Mouse (Mus musculus): ENCODE measurements around the gene Nkg7. TPM values are rescaled to one million over a fixed set of nuclear protein-coding genes. Genes with fewer than 3 reads are reported as not detected.

Gene Nkg7
- polyA plus RNA-seq, 1 experiment from 2014 or later = not detected

GRCm38 (mm10) chr7:43427406-43427805 lies 9.5 kb upstream of the Nkg7 start, which contains the start of gene Lim2:
Gene Lim2 (plus strand): TSS chr7:43427670.
- 90% methylated on average over 8 of the region's 8 CpGs for WGBS
- Histone ChIP-seq H3K27ac (no peak within 1 kb of the TSS), H3K4me2 (no peak within 1 kb of the TSS), H3K9ac (no peak within 1 kb of the TSS), H3K36me3 (ENCODE audit: poor library complexity, severe bottlenecking) (no peaks in the 10 kb centered on the region), H3K4me3 (no peak within 1 kb of the TSS), H3K27me3 (no peaks in the 10 kb centered on the region), H3K4me1 (peaks cover 6% of the 10 kb centered on the region; the same call in 1 of the 2 replicates), H3K9me3 (replicated peaks) (no peaks in the 10 kb centered on the region)
- no peak for ATAC-seq

- Histone ChIP-seq H3K9me3 (replicated peaks) (no peaks in the 10 kb centered on the region), H3K27ac (no peak overlapping the region), H3K9ac (no peak overlapping the region), H3K36me3 (ENCODE audit: poor library complexity, severe bottlenecking) (no peaks in the 10 kb centered on the region), H3K4me2 (no peak overlapping the region), H3K27me3 (no peaks in the 10 kb centered on the region), H3K4me3 (no peak overlapping the region), H3K4me1 (no peaks in the 10 kb centered on the region)
- ATAC-seq = no peak
- WGBS = 61% methylated on average over 4 of the region's 4 CpGs
Observed at GRCm38 (mm10) chr7:43429500-43429899, 7.4 kb upstream of the Nkg7 start.

GRCm38 (mm10) chr7:43432891-43433290 lies 4.0 kb upstream of the Nkg7 start:
- Histone ChIP-seq H3K36me3 (ENCODE audit: poor library complexity, severe bottlenecking) (no peaks in the 10 kb centered on the region), H3K4me2 (no peak overlapping the region), H3K4me3 (no peak overlapping the region), H3K27me3 (no peaks in the 10 kb centered on the region), H3K9me3 (replicated peaks) (no peaks in the 10 kb centered on the region), H3K9ac (no peak overlapping the region), H3K27ac (no peak overlapping the region), H3K4me1 (no peaks in the 10 kb centered on the region)
- 76% methylated on average over 4 of the region's 4 CpGs for WGBS
- no peak for ATAC-seq

DNA sequence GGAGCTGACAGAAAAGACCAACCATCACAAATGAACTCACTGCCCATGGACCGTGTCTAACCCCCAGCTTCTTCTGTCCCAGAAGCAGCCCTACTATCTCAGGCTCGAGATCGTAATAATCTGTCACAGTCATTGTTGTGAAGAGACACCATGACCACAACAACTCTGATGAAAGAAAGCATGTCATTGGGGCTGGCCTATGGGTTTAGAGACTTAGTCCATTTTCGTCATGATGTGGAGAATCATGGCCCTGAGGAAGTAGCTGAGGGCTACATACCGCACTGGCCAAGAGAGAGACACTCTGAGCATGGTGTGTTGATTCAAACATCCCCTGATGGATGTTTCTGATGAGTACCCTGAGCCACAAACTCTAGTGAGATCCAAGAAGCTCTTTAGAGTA lies 2.2 kb upstream of the Nkg7 start:
- Histone ChIP-seq H3K4me1 (no peaks in the 10 kb centered on the region), H3K9ac (no peak overlapping the region), H3K4me2 (no peak overlapping the region), H3K27me3 (no peaks in the 10 kb centered on the region), H3K27ac (no peak overlapping the region), H3K4me3 (no peak overlapping the region), H3K36me3 (ENCODE audit: poor library complexity, severe bottlenecking) (no peaks in the 10 kb centered on the region), H3K9me3 (replicated peaks) (no peaks in the 10 kb centered on the region)
- 89% methylated on average over 5 of the region's 5 CpGs for WGBS
- ATAC-seq = no peak

DNA sequence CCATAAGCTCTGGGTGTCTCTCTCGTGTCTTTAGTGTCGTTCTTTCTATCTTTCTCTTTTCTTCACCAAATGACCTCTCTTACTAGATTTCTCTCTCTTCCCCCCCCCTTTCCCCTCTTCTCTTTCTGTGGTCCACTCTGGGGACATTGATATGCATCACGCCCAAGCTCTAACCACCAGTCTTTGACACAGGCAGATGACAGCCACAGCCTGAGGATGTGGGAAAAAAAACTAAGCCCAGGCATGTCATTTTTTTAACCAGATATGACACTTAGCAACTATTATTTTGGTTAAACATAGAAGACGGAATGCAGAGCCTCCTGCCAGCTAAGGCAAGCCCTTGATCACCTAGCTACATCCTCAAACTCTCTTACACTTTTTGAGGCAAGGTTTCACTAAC lies 1.7 kb downstream of the Nkg7 start:
- WGBS = 80% methylated on average over 4 of the region's 4 CpGs
- 0 out of 2 replicates have a peak, but pooled peaks cover 2% of the 10 kb centered on the region for H3K27me3 ChIP-seq

GRCm38 (mm10) chr7:43440482-43440881 lies 3.6 kb downstream of the Nkg7 start, which contains the start of gene Cldnd2:
Gene Cldnd2 (plus strand): TSS chr7:43440782.
- H3K27me3 ChIP-seq = 0 out of 2 replicates have a peak, but pooled peaks cover 2% of the 10 kb centered on the region
- H3K4me3 ChIP-seq = no peak within 1 kb of the TSS
- WGBS = 82% methylated on average over 6 of the region's 6 CpGs
- H3K36me3 ChIP-seq (ENCODE audit: poor library complexity, severe bottlenecking) = no peaks in the 10 kb centered on the region
- H3K27ac ChIP-seq = no peak within 1 kb of the TSS
- H3K4me1 ChIP-seq = peaks cover 21% of the 10 kb centered on the region
- H3K9ac ChIP-seq = no peak within 1 kb of the TSS
- no peaks in the 10 kb centered on the region for H3K9me3 ChIP-seq (replicated peaks)
- H3K4me2 ChIP-seq = no peak within 1 kb of the TSS
- ATAC-seq = no peak

More for the DNA sequence above, 1.7 kb downstream of the Nkg7 start:
- H3K36me3 ChIP-seq (ENCODE audit: poor library complexity, severe bottlenecking) = no peaks in the 10 kb centered on the region
- H3K4me3 ChIP-seq = no peak overlapping the region
- no peaks in the 10 kb centered on the region for H3K9me3 ChIP-seq (replicated peaks)
- H3K27ac ChIP-seq = no peak overlapping the region
- H3K4me1 ChIP-seq = peaks cover 10% of the 10 kb centered on the region
- ATAC-seq = no peak
- H3K9ac ChIP-seq = no peak overlapping the region
- no peak overlapping the region for H3K4me2 ChIP-seq

DNA sequence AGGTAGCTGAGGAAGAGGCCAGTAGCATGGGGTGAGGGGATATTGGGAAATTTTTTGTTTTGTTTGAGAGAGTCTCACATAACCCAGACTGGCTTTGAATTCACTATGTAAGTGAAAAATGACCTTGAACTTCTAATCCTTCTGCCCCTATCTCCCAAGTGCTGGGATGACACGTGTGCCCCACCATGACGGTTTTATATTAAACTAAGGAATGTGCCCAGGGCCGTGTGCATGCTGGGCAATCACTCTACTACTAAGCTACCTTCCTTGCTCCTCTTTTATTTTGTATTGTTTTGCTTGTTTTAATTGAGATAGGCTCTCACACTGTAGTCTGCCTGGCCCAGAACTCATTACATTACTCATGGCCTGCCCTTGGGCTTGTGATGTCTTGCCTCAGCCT lies 4.2 kb downstream of the Nkg7 start:
- H3K27me3 ChIP-seq = 0 out of 2 replicates have a peak, but pooled peaks cover 2% of the 10 kb centered on the region
- H3K4me1 ChIP-seq = peaks cover 21% of the 10 kb centered on the region
- no peak overlapping the region for H3K4me3 ChIP-seq
- H3K9me3 ChIP-seq (replicated peaks) = no peaks in the 10 kb centered on the region
- no peak overlapping the region for H3K27ac ChIP-seq
- WGBS = 80% methylated on average over 3 of the region's 3 CpGs
- no peaks in the 10 kb centered on the region for H3K36me3 ChIP-seq (ENCODE audit: poor library complexity, severe bottlenecking)
- H3K9ac ChIP-seq = no peak overlapping the region
- no peak overlapping the region for H3K4me2 ChIP-seq
- ATAC-seq = no peak

DNA sequence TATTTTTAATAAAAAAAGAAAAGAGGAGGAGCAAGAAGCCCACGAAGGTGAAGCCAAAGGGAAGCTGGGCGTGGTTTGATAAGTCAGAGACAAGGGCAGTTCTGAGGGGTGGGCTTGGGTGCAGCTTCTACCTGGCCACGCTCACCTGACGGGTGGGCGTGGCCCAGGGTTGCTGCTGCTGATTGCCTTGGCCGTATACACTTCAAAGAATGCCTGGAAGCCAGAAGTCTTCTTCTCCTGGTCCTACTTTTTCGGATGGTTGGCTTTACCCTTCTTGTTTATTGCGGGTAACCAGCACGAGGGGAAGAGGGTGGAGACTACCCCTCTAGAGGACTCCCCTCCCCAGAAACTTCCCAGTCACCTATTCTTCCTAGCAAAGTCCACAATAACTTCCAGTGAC lies 5.8 kb downstream of the Nkg7 start:
- 0 out of 2 replicates have a peak overlapping the region, but pooled peaks have one; percentile 75 for H3K27ac ChIP-seq
- no peaks in the 10 kb centered on the region for H3K9me3 ChIP-seq (replicated peaks)
- no peak for ATAC-seq
- H3K4me2 ChIP-seq = peak overlapping the region; percentile 84
- H3K27me3 ChIP-seq = 0 out of 2 replicates have a peak, but pooled peaks cover 2% of the 10 kb centered on the region
- peak overlapping the region; percentile 57 for H3K4me3 ChIP-seq
- H3K9ac ChIP-seq = peak overlapping the region; percentile 68
- WGBS = 8% methylated on average over 7 of the region's 9 CpGs
- H3K36me3 ChIP-seq (ENCODE audit: poor library complexity, severe bottlenecking) = no peaks in the 10 kb centered on the region
- peaks cover 21% of the 10 kb centered on the region for H3K4me1 ChIP-seq

DNA sequence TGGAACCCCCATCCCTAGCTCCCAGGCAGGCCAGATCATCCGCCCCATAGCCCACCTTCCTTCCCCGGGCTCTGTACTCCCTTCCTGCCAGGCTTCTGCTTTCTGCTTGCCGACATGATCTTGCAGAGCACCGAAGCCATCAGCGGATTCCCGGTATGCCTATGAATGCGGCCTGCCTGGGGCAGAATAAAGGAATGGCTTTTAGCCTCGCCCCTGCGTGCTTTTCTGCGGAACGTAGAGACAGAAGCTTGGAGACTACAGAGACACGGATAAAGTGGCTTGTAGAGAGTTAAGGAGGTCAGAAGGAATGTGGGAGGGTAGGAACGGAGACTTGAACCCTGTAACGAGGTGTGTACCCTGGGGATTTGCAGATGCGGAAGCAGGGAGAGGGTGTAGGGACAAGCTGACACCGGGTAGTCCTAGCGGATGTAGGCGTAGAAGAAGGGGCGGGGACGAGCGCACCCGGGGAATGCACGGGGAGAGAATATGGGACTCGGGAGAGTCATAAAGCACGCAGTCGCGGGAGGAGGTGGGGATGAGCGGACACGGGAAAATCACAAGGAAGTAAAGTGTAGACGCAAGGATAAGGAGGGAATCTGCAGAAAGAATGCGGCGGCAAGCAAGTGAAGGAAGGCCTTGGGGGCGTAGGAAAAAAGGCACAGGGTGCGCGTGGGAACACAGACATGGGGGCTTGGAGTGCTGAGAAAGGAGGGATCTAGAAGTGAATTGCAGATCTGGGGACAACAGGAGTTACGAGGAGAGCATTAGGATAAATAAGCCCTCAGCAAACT lies 6.4 kb downstream of the Nkg7 start:
- Histone ChIP-seq H3K9me3 (replicated peaks) (no peaks in the 10 kb centered on the region), H3K4me1 (peaks cover 21% of the 10 kb centered on the region), H3K36me3 (ENCODE audit: poor library complexity, severe bottlenecking) (no peaks in the 10 kb centered on the region), H3K4me2 (peak overlapping the region; percentile 84), H3K4me3 (peak overlapping the region; percentile 57), H3K27ac (peak overlapping the region; percentile 75), H3K9ac (peak overlapping the region; percentile 68), H3K27me3 (0 out of 2 replicates have a peak, but pooled peaks cover 2% of the 10 kb centered on the region)
- 1% methylated on average over 36 of the region's 36 CpGs for WGBS
- ATAC-seq = peak; percentile 86

DNA sequence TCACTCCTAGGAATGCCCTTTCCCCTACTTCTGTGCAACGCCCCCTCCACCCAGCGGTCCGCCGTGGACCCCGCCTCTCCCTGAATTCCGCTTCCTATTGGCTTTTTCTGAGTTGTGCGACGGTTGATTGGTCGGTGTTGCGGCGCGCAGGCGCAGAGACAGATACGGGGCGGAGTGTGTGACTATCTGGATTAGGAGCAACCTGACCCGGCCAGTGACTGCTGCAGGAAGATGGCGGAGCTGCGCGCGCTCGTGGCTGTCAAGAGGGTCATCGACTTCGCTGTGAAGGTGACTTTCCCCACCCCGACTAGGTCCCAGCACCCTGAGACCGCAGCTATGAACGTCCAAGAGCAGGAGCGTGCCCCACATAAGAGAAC lies 7.0 kb downstream of the Nkg7 start, which contains the start of the genes Etfb and Gm45233:
TSS of gene Etfb (plus strand) at position 167 of the 377 bp plus-strand sequence.
TSS of gene Gm45233 (plus strand) at position 212 of the 377 bp plus-strand sequence.
- Histone ChIP-seq H3K36me3 (ENCODE audit: poor library complexity, severe bottlenecking) (no peaks in the 10 kb centered on the region), H3K4me3 (peak within 1 kb of the TSS; percentile 57), H3K9me3 (replicated peaks) (no peaks in the 10 kb centered on the region), H3K4me2 (peak within 1 kb of the TSS; percentile 84), H3K9ac (peak within 1 kb of the TSS; percentile 68), H3K27me3 (0 out of 2 replicates have a peak, but pooled peaks cover 2% of the 10 kb centered on the region), H3K4me1 (peaks cover 21% of the 10 kb centered on the region), H3K27ac (peak within 1 kb of the TSS; percentile 75)
- WGBS = under 1% methylated on average over 27 of the region's 27 CpGs
- ATAC-seq = peak; percentile 98

DNA sequence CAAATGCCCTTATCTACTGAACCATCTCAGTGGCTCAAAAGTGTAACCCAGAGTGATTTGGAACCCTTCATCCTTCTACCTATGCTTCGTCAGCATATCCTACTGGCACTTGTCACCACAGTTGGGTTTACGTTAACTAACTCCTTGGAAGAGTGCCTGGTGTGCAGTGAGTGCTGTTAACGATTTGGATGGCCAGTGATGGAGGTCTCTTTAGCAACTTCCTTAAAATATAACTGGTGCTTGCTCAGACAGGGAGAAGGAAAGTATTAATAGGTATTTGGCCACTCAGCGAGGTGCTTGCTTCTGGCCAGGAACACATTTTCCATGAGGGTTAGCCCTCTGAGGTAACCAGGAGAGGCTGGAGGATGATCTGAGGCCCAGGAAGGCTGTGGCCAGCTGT lies 10.9 kb downstream of the Nkg7 start:
- Histone ChIP-seq H3K4me1 (peaks cover 16% of the 10 kb centered on the region), H3K4me2 (no peak overlapping the region), H3K9ac (no peak overlapping the region), H3K36me3 (ENCODE audit: poor library complexity, severe bottlenecking) (peaks cover under 1% of the 10 kb centered on the region; the same call in 1 of the 2 replicates), H3K27me3 (no peaks in the 10 kb centered on the region), H3K9me3 (replicated peaks) (no peaks in the 10 kb centered on the region), H3K4me3 (no peak overlapping the region), H3K27ac (no peak overlapping the region)
- 86% methylated on average over 4 of the region's 4 CpGs for WGBS
- ATAC-seq = no peak

- Histone ChIP-seq H3K27me3 (no peaks in the 10 kb centered on the region), H3K4me2 (no peak overlapping the region), H3K4me1 (peaks cover 11% of the 10 kb centered on the region), H3K27ac (no peak overlapping the region), H3K9me3 (replicated peaks) (no peaks in the 10 kb centered on the region), H3K36me3 (ENCODE audit: poor library complexity, severe bottlenecking) (peaks cover 5% of the 10 kb centered on the region), H3K9ac (no peak overlapping the region), H3K4me3 (no peak overlapping the region)
- WGBS = 95% methylated on average over 2 of the region's 3 CpGs
- no peak for ATAC-seq
Observed at GRCm38 (mm10) chr7:43448246-43448645, 11.4 kb downstream of the Nkg7 start.
